Mouse (Mus musculus) liver (tissue): ENCODE data around the gene Plac8.

Source experiments
- DNase-seq: peaks from one replicate; pipeline ENCODE4 v3.0.0-alpha.2; 2020; ENCODE audit warnings: mixed read lengths

Gene Plac8

GRCm38 (mm10) chr5:100526164-100526563, 45.9 kb downstream of the Plac8 start:
- peak; percentile 31 for DNase-seq

- no peak for DNase-seq
Observed at GRCm38 (mm10) chr5:100525620-100526019, 46.4 kb downstream of the Plac8 start.

GRCm38 (mm10) chr5:100524921-100525320, 47.1 kb downstream of the Plac8 start:
- no peak for DNase-seq

DNA sequence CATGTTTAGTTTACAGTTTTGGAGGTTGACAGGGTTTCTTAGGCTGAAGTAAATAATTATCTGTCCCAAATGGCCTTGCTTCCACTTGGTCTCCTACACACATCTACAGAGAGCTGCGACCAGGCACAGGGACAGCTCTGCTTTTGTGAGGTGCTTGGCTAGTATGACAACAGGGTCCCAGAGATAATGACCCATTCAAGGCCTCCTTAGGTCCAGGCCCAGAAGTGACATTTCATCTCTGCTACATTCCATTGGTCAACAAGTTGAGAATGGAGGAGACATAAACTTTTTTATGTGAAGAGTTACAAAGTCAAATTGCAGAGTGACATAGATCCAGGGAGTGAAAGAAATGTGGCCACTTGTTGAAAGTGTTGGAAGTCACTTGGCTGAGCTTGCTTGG, 48.7 kb downstream of the Plac8 start:
- DNase-seq, result no peak

- DNase-seq, result no peak
Observed at GRCm38 (mm10) chr5:100520223-100520622, 51.8 kb downstream of the Plac8 start.

GRCm38 (mm10) chr5:100519027-100519411, 53.0 kb downstream of the Plac8 start:
- no peak for DNase-seq

DNA sequence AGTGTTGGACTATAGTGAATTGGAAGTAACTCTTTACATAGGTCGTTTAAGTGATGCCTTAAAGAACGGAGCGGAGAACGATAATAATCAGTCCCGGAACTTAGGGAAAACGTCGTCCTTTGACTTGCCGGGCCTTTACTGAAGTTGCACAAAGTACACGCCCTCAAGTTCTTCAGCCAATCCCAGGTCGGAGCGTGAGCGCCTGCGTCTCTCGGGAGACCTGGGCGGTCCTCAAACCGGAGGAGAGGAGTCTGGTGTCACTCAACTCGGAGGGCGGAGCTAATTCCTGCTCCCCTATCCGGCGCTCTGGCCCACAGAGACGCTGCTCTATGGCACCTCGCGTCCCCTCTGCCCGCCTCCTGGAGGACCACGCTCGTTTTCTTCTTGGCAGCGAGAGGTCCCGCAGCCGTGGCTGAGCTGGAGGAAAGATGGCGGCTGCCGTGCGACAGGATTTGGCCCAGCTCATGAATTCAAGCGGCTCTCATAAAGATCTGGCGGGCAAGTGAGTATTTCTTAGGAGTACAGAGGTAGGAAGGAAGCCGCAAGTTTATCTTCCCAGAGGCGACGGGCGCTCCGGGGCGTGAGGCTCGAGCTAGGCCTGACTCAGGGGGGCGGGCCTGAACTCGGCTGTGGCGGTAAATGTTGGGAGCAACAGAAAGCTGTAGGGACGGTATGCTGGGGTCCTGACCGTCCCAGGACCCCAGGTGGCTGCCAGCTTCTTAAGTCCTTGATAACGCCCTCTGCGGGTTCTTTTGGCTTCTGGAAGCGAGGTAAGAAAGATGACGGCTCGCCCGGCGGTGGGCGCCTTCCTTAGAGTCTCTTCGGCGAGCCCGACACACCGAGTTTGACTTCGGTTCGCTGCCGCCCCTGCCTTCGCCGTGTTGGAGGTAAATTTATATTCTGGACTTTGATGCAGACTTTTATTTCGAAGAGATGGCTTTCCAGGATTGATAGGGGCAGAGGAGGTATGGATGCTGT, 53.7 kb downstream of the Plac8 start, which contains the start of gene Cops4:
Gene Cops4 (plus strand): TSS at position 261 of the 978 bp plus-strand sequence.
- DNase-seq, result peak; percentile 98

DNA sequence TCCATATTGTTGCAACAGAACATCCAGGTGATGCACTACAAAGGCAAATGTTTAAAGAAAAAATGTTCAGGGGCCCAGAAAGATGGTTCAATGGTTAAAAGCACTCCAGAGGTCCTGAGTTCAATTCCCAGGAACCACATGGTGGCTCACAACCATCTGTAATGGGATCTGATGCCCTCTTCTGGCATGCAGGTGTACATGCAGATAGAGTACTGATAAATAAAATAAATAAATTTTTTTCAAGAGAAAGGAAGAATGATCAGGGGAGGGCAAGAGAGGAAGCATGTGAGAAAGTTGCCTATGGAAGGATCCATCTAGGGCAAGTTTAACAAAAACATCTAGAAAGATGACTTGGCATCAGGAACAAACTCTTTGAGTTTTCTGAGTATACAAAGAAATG, 59.5 kb downstream of the Plac8 start:
- DNase-seq, result no peak

GRCm38 (mm10) chr5:100509247-100509646, 62.8 kb downstream of the Plac8 start:
- DNase-seq, result no peak
